Mouse (Mus musculus): ENCODE measurements around the gene Kctd12. TPM values are rescaled to one million over a fixed set of nuclear protein-coding genes. Genes with fewer than 3 reads are reported as not detected.

The Kctd12 gene
- polyA plus RNA-seq, 1 experiment from 2014 or later, result 5.4 TPM

GRCm38 (mm10) chr14:102983686-102984085 is 1.2 kb upstream of the Kctd12 start:
- Histone ChIP-seq H3K27ac (no peak overlapping the region), H3K4me2 (no peak overlapping the region), H3K9me3 (replicated peaks) (no peaks in the 10 kb centered on the region), H3K4me3 (no peak overlapping the region), H3K4me1 (peaks cover 18% of the 10 kb centered on the region), H3K9ac (no peak overlapping the region), H3K36me3 (ENCODE audit: poor library complexity, severe bottlenecking) (no peaks in the 10 kb centered on the region), H3K27me3 (peaks cover 23% of the 10 kb centered on the region)
- 76% methylated on average over 8 of the region's 8 CpGs for WGBS
- ATAC-seq, result no peak

- WGBS, result under 1% methylated on average over 43 of the region's 76 CpGs
- Histone ChIP-seq H3K9ac (peak overlapping the region; percentile 72), H3K4me3 (peak overlapping the region; percentile 65), H3K27me3 (peaks cover 23% of the 10 kb centered on the region), H3K4me2 (peak overlapping the region; percentile 97), H3K27ac (peak overlapping the region; percentile 41; the same call in 1 of the 2 replicates), H3K36me3 (ENCODE audit: poor library complexity, severe bottlenecking) (no peaks in the 10 kb centered on the region), H3K4me1 (peaks cover 18% of the 10 kb centered on the region), H3K9me3 (replicated peaks) (no peaks in the 10 kb centered on the region)
- peak; percentile 51 for ATAC-seq
Measured at GRCm38 (mm10) chr14:102982016-102982626, 316 bp downstream of the Kctd12 start.

- peak overlapping the region; percentile 97 for H3K4me2 ChIP-seq
Measured at GRCm38 (mm10) chr14:102981441-102982015, 909 bp downstream of the Kctd12 start.

GRCm38 (mm10) chr14:102980986-102981385 is 1.5 kb downstream of the Kctd12 start:
- Histone ChIP-seq H3K4me1 (peaks cover 18% of the 10 kb centered on the region), H3K4me3 (peak overlapping the region; percentile 65), H3K27me3 (peaks cover 23% of the 10 kb centered on the region), H3K9ac (peak overlapping the region; percentile 72), H3K4me2 (peak overlapping the region; percentile 97), H3K27ac (no peak overlapping the region), H3K36me3 (ENCODE audit: poor library complexity, severe bottlenecking) (no peaks in the 10 kb centered on the region), H3K9me3 (replicated peaks) (no peaks in the 10 kb centered on the region)
- WGBS, result 15% methylated on average over 14 of the region's 14 CpGs
- ATAC-seq, result no peak

More at GRCm38 (mm10) chr14:102981441-102982015, 909 bp downstream of the Kctd12 start:
- ATAC-seq, result peak; percentile 69
- WGBS, result under 1% methylated on average over 60 of the region's 62 CpGs
- H3K36me3 ChIP-seq (ENCODE audit: poor library complexity, severe bottlenecking), result no peaks in the 10 kb centered on the region
- peak overlapping the region; percentile 72 for H3K9ac ChIP-seq
- H3K4me1 ChIP-seq, result peaks cover 18% of the 10 kb centered on the region
- H3K27me3 ChIP-seq, result peaks cover 23% of the 10 kb centered on the region
- H3K9me3 ChIP-seq (replicated peaks), result no peaks in the 10 kb centered on the region
- no peak overlapping the region for H3K27ac ChIP-seq
- peak overlapping the region; percentile 65 for H3K4me3 ChIP-seq

- WGBS, result 12% methylated on average over 7 of the region's 7 CpGs
- Histone ChIP-seq H3K27me3 (peaks cover 23% of the 10 kb centered on the region), H3K36me3 (ENCODE audit: poor library complexity, severe bottlenecking) (no peaks in the 10 kb centered on the region), H3K27ac (no peak overlapping the region), H3K4me2 (peak overlapping the region; percentile 97), H3K4me3 (peak overlapping the region; percentile 65), H3K4me1 (peaks cover 18% of the 10 kb centered on the region), H3K9ac (no peak overlapping the region), H3K9me3 (replicated peaks) (no peaks in the 10 kb centered on the region)
- no peak for ATAC-seq
Measured at GRCm38 (mm10) chr14:102980481-102980880, 2.0 kb downstream of the Kctd12 start.

GRCm38 (mm10) chr14:102979831-102980230 is 2.6 kb downstream of the Kctd12 start:
- peaks cover 18% of the 10 kb centered on the region for H3K4me1 ChIP-seq
- no peak overlapping the region for H3K27ac ChIP-seq
- H3K4me2 ChIP-seq, result peak overlapping the region; percentile 29
- peaks cover 23% of the 10 kb centered on the region for H3K27me3 ChIP-seq
- no peaks in the 10 kb centered on the region for H3K9me3 ChIP-seq (replicated peaks)
- no peaks in the 10 kb centered on the region for H3K36me3 ChIP-seq (ENCODE audit: poor library complexity, severe bottlenecking)
- no peak overlapping the region for H3K9ac ChIP-seq
- H3K4me3 ChIP-seq, result 0 out of 2 replicates have a peak overlapping the region, but pooled peaks have one; percentile 13
- WGBS, result 37% methylated on average over 10 of the region's 10 CpGs
- no peak for ATAC-seq

GRCm38 (mm10) chr14:102975865-102976264 is 6.6 kb downstream of the Kctd12 start:
- no peak overlapping the region for H3K4me2 ChIP-seq
- no peak overlapping the region for H3K4me3 ChIP-seq
- 84% methylated on average over 6 of the region's 6 CpGs for WGBS
- H3K27me3 ChIP-seq, result peaks cover 9% of the 10 kb centered on the region
- H3K27ac ChIP-seq, result no peak overlapping the region
- H3K36me3 ChIP-seq (ENCODE audit: poor library complexity, severe bottlenecking), result no peaks in the 10 kb centered on the region
- no peak for ATAC-seq
- H3K4me1 ChIP-seq, result peaks cover 5% of the 10 kb centered on the region
- no peak overlapping the region for H3K9ac ChIP-seq
- no peaks in the 10 kb centered on the region for H3K9me3 ChIP-seq (replicated peaks)

GRCm38 (mm10) chr14:102968824-102969223 is 13.6 kb downstream of the Kctd12 start:
- Histone ChIP-seq H3K9me3 (replicated peaks) (no peaks in the 10 kb centered on the region), H3K4me2 (no peak overlapping the region), H3K4me3 (no peak overlapping the region), H3K36me3 (ENCODE audit: poor library complexity, severe bottlenecking) (no peaks in the 10 kb centered on the region), H3K9ac (no peak overlapping the region), H3K4me1 (no peaks in the 10 kb centered on the region), H3K27me3 (no peaks in the 10 kb centered on the region), H3K27ac (no peak overlapping the region)
- 70% methylated on average over 5 of the region's 5 CpGs for WGBS
- no peak for ATAC-seq

GRCm38 (mm10) chr14:102966241-102966640 is 16.2 kb downstream of the Kctd12 start:
- no peaks in the 10 kb centered on the region for H3K27me3 ChIP-seq
- WGBS, result 59% methylated on average over 7 of the region's 7 CpGs
- no peaks in the 10 kb centered on the region for H3K9me3 ChIP-seq (replicated peaks)
- H3K36me3 ChIP-seq (ENCODE audit: poor library complexity, severe bottlenecking), result no peaks in the 10 kb centered on the region
- H3K27ac ChIP-seq, result no peak overlapping the region
- H3K4me1 ChIP-seq, result no peaks in the 10 kb centered on the region
- H3K4me2 ChIP-seq, result no peak overlapping the region
- no peak overlapping the region for H3K9ac ChIP-seq
- no peak for ATAC-seq
- H3K4me3 ChIP-seq, result no peak overlapping the region

- Histone ChIP-seq H3K27ac (no peak overlapping the region), H3K36me3 (ENCODE audit: poor library complexity, severe bottlenecking) (no peaks in the 10 kb centered on the region), H3K4me1 (no peaks in the 10 kb centered on the region), H3K4me2 (no peak overlapping the region), H3K4me3 (no peak overlapping the region), H3K9me3 (replicated peaks) (no peaks in the 10 kb centered on the region), H3K9ac (no peak overlapping the region), H3K27me3 (no peaks in the 10 kb centered on the region)
- WGBS, result 75% methylated on average over 1 of the region's 1 CpGs
- ATAC-seq, result no peak
Measured at GRCm38 (mm10) chr14:102965841-102966240, 16.6 kb downstream of the Kctd12 start.

GRCm38 (mm10) chr14:102962019-102962418 is 20.4 kb downstream of the Kctd12 start:
- no peak overlapping the region for H3K4me3 ChIP-seq
- no peaks in the 10 kb centered on the region for H3K27me3 ChIP-seq
- no peak overlapping the region for H3K4me2 ChIP-seq
- no peaks in the 10 kb centered on the region for H3K9me3 ChIP-seq (replicated peaks)
- H3K27ac ChIP-seq, result no peak overlapping the region
- H3K4me1 ChIP-seq, result no peaks in the 10 kb centered on the region
- WGBS, result 92% methylated on average over 2 of the region's 2 CpGs
- H3K9ac ChIP-seq, result no peak overlapping the region
- ATAC-seq, result no peak
- H3K36me3 ChIP-seq (ENCODE audit: poor library complexity, severe bottlenecking), result no peaks in the 10 kb centered on the region

GRCm38 (mm10) chr14:102953511-102953910 is 28.9 kb downstream of the Kctd12 start:
- Histone ChIP-seq H3K36me3 (ENCODE audit: poor library complexity, severe bottlenecking) (no peaks in the 10 kb centered on the region), H3K9ac (no peak overlapping the region), H3K4me1 (no peaks in the 10 kb centered on the region), H3K4me3 (no peak overlapping the region), H3K27me3 (no peaks in the 10 kb centered on the region), H3K9me3 (replicated peaks) (no peaks in the 10 kb centered on the region), H3K4me2 (no peak overlapping the region), H3K27ac (no peak overlapping the region)
- no peak for ATAC-seq
- WGBS, result 36% methylated on average over 8 of the region's 8 CpGs
